Mouse (Mus musculus) cerebellum, adult 11-12 months (tissue): ENCODE measurements at regions not wholly inside any gene's neighbourhood (a gene's known extent, or its start where the extent isn't known, plus 50 kb on each side); places are given as distances from the start of the nearest gene placed in this dataset.

Experiments
- DNase-seq: peaks from one replicate; pipeline ENCODE4 v3.0.0; 2022

DNA sequence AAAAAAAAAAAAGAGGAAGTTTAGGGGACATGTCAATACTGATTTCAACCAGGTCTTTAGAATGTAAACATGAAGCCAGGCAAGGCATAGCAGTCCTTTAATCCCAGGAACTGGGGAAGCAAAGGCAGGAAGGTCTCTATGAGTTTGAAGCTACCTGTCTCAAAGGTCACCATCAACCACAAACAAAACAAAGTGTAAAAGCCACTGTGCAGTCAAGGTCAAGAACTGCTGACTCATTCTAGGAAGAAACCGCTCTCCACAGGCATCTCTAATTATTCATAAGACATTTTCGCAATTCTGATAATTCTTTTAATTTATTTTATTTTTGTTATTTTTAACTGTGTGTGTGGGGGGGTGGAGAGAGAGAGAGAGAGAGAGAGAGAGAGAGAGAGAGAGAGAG lies 364.0 kb downstream of the Cntnap4 start:
- DNase-seq: no peak

DNA sequence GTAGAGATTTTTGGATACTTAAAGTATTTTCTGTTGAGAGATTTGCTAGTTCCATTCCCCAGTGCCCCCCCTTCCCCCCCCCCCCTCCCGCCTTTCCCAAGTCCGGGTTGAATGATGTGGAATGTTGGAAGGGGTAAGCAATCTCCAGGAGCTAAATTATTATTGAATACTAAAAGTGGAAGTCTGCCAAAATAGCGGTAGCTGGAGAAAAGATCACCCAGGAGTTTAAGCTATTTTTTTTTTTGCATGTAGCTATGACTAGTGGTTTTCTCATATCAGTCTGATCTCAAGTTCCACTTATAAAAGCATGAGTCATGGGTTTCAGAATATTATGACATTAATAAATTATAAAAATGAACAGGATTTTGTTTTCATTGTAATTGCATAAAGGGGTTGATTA lies 365.6 kb downstream of the Cntnap4 start:
- DNase-seq: no peak

- peak; percentile 35 for DNase-seq
Measured at GRCm38 (mm10) chr8:112935897-112936719, 366.3 kb downstream of the Cntnap4 start.

DNA sequence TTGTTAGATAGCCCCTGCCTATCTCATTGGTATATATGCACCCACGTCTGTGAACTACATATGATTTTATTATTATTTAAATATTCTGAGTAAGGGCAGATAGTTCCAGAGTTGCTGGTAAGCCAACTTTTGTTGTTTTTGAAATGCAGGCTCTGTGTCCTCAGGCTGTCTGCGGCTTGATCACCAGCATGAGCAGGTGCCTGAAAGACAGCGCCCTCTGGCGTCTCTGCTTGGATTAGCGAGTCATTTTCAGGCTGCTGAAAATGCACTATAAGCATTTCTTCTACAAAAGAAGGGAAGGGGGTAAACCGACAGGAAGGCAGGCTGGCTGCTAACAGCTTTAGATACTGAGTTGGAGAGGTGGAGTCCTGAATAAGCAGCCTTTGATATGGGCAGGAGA lies 402.6 kb downstream of the Cntnap4 start:
- DNase-seq: peak; percentile 68

GRCm38 (mm10) chr8:112975734-112976133 lies 405.9 kb downstream of the Cntnap4 start:
- no peak for DNase-seq

- no peak for DNase-seq
Measured at GRCm38 (mm10) chr8:112976312-112976711, 406.5 kb downstream of the Cntnap4 start.

DNA sequence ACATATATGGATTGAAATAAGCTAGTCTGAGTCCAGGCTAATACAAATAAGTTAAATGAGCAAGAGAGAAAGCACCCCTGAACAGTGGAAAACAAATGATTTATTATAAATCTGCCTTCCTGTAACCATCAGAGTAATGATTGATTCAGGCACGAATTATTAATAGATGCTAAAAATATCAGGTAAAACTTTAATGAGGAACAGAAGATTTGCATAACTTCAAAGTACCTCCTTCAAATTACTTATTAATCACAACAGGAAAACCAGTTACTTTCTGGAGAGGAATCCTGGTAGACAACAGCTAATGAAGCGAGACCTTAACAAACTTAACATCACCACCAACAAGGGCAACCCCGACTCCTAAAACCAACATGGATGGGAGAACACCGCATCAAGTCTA lies 423.9 kb downstream of the Cntnap4 start:
- DNase-seq: no peak

DNA sequence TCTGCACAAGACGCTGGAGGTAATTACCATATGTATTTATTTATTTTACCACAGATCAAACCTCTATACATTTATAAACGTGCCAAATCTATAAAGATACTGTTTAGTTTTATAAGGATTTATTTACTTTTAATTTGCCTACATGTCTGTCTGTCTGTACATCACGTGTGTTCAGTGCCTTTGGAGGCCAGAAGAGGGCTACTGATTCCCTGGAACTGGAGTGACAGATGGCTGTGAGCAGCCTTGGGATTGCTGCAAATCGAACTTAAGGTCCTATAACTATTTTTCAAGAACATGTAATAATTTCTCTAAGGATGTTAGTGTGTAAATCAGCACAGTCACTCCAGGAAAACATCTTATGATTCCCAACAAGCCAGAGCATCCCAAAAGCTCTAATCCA lies 437.5 kb downstream of the Cntnap4 start:
- no peak for DNase-seq

DNA sequence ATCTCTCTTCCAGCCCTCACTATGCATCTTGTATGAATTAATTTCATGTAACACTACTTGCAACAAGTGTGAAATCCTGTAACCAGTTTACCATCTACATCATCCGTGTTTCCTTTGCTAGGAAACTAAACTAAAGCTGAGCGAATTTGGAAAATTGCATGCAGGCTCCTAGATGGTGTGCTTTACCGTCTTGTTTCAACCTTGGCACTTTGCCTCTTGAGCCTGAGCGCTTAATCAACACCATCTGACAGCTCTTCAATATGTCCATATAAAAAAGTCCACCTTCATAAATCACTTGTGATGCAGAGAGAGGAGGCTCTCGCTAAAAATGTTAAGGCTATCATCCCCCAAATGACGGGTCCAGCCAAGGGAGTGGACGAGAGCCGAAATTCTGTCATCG lies 459.0 kb downstream of the Cntnap4 start:
- DNase-seq: no peak

DNA sequence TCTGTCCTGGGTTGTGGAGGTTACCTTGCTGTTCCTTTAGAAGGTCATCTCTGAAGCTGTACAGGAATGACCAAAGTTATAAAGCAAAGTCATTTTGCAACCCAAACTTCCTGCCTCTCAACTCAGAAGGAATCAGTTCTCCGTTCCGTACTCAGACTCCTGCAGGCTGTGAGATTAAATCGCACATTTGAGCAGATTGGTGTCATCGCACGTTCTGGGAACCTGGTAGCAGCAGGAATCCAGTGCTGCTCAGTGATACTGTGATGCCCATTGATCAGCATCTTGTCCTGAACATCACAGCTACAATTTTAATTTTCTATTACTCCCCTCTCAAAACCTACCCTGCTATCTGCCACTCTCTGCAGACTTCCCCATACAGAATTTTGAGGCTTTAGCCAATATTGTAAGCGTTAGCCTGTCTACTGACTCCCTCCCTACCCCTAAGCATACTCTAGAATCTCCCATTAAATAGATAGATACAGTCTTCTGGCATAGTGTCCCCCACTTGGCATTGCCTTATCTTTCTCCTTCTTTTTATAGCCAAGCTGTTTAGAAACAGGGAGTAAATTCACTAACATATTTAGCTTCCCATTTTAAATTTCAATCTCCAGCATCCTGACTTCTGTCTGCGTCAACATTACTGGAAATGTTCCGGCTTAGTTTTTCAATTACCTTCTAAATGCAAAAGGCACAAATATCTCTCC lies 482.1 kb downstream of the Cntnap4 start:
- DNase-seq: no peak

DNA sequence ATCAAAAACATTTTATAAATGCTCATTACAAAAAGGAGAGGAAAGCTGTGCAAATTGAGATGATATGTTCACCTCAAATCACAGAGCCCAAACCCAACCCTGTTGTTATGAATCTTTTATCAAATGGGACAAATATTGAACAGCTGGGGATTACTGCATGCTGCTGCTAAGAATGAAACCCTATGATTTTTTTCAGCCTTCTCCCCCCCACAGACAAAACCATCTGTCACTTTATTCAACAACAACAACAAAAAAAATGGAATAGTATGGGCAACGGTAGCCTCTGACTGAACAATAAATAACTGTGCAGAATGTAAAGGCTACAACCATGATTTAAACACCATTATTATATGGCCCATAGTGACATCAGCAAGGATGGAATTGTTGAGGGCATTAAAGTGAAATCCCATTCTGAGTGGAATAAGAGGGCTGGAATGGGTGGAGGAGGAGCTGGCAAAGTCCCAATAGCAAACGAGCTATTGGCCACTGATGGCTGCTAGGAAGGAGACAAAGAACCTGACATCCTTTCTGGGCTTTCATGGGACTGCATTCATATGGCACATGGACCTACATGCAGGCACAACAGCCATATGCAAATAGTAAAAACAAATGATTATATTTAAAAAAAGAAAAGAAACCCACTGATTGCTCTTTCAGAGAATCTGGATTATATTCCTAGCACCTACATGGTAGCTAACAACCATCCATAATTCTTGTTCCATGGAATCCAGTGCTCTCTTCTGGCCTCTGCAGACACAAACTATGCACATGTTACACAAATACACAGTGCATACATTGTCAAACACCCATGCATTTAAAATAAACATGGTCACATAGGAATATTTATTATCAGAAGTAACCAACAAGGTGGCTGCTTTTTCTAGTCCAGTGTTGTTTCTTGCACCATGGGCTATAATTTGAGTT lies 495.7 kb downstream of the Cntnap4 start:
- DNase-seq: peak; percentile 8

GRCm38 (mm10) chr8:113066170-113066708 lies 496.4 kb downstream of the Cntnap4 start:
- DNase-seq: no peak

- no peak for DNase-seq
Measured at GRCm38 (mm10) chr8:113083976-113084375, 514.1 kb downstream of the Cntnap4 start.

DNA sequence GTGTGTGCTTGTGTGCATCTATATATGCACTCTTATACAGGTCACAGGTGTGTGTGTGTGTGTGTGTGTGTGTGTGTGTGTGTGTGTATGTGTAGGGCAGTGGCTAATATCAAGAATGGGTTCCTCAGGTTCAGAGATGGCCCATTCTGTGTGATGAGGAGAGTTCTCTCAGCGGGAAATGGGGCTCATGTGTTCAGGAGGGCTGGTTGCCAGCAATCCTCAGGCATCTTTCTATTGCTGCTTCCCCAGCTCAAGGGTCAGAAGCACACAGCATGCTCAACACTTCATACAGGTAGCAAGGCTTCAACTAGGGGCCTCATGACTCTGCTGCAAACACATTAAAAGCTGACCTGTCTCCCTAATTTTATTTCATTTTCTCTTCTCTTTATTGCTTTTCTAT lies 517.7 kb downstream of the Cntnap4 start:
- DNase-seq: no peak

DNA sequence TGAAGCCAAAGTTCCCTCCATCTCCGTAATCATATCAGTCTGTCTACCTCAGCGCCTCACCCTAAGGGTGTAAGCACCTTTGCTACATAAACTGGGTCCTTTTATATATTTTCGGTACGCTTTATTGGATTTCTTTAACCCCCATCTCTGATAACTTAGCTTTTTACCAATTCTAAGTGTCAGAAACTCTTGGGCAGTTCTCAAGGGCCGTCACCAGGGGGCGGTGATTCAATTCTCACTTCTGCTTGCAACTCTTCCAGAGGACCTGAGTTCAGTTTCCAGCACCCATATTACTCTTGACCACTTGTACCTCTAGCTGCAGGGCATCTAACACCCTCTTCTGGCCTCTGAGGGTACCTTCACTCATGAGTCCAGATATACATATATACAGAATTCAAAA lies 523.7 kb upstream of the Mon1b start:
- no peak for DNase-seq

DNA sequence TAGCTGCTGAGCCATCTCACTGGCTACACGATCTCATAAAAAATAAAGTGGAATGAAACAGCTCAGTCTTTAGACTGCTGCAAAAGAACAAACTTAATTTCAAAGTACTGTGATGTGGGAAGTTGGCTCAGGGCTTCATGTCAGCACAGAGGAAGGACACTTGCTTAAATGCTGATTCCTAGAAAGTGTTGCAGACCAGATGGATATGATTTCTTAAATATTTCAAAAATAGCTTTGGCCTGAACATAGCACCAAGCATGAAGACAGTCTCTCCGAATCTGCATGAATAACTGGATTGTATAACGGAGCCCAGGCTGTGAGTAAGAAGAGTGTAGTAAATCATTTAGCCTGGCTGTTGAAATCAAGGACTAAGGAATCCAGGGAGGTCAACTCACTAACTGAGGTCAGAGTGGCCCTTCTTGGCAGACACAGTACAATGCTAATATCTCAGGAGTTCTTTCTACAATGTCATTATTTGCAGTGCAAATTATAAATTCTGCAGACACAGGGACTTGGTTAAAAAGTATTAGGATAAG lies 521.2 kb upstream of the Mon1b start:
- DNase-seq: no peak

- no peak for DNase-seq
Measured at GRCm38 (mm10) chr8:113117241-113117640, 518.1 kb upstream of the Mon1b start.

DNA sequence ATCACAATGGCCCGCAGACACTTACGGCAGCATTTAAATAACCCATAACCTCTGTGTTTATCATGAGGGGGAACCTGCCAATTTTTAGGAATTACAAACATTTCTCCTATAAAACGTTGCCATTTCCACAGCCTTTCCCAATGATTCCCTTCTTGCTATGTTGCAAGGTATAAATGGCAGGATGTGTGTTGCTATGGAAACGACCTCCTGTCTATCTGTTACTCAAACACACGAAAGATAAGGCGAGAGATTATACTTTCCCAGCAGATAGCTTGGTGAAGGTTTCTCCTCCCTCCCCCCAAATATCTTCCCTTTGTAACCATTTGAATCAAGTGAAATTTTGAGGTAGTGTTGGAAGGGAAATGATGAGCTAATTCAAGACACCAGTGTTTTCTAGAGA lies 509.8 kb upstream of the Mon1b start:
- no peak for DNase-seq

DNA sequence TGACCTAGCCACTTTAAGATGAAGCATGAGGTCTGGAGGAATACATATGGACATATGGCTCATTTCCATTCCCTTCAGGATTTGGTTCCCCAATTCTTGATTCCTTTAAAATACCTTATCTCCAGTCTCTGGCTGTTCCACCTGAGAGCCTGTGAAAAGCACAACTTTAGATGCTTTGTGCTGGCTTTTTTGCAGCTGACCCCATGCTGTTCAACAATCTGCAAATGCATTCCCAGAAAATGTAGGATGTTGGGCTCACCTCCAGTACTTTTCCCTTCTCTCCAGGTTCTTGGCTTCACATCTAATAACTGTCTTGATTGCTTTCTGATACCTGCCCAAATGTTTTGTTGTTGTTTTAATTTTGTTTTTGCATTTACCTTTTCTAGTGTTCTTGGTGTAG lies 498.0 kb upstream of the Mon1b start:
- peak; percentile 43 for DNase-seq

GRCm38 (mm10) chr8:113140021-113140420 lies 495.4 kb upstream of the Mon1b start:
- no peak for DNase-seq

- DNase-seq: no peak
Measured at GRCm38 (mm10) chr8:113141131-113141530, 494.3 kb upstream of the Mon1b start.

GRCm38 (mm10) chr8:113176591-113176990 lies 458.8 kb upstream of the Mon1b start:
- no peak for DNase-seq

GRCm38 (mm10) chr8:113183186-113183585 lies 452.2 kb upstream of the Mon1b start:
- peak; percentile 3 for DNase-seq
